Mouse (Mus musculus): Measurements from ENCODE around the gene Smoc1.

GRCm38 (mm10) chr12:81186668-81187067 is 160.1 kb downstream of the Smoc1 start:
- no peak for TF ChIP-seq POLR2A (IDR thresholded peaks at IDR 0.05; ENCODE audit: borderline replicate concordance, low read depth, low read length)
- TF ChIP-seq CTCF (IDR thresholded peaks at IDR 0.05; ENCODE audit: low read depth, low read length) = no peak
